Mouse (Mus musculus) ovary, adult 18-20 months (tissue): ENCODE results near the gene Lexm.

Experiments used
- DNase-seq: peaks from one replicate; pipeline ENCODE4 v3.0.0; 2022; ENCODE audit warnings: low spot score, mixed read lengths

The Lexm gene

GRCm38 (mm10) chr4:106581865-106582204 lies 35.2 kb downstream of the Lexm start:
- no peak for DNase-seq

GRCm38 (mm10) chr4:106581176-106581864 lies 35.7 kb downstream of the Lexm start:
- no peak for DNase-seq

GRCm38 (mm10) chr4:106577511-106577910 lies 39.5 kb downstream of the Lexm start:
- no peak for DNase-seq

GRCm38 (mm10) chr4:106575022-106575421 lies 42.0 kb downstream of the Lexm start:
- no peak for DNase-seq

- DNase-seq: no peak
These were observed 45.8 kb downstream of the Lexm start for GRCm38 (mm10) chr4:106571081-106571724.

GRCm38 (mm10) chr4:106569680-106570079 lies 47.4 kb downstream of the Lexm start:
- DNase-seq: no peak

GRCm38 (mm10) chr4:106564161-106564560 lies 52.9 kb downstream of the Lexm start:
- no peak for DNase-seq

- no peak for DNase-seq
These were observed 53.9 kb downstream of the Lexm start for GRCm38 (mm10) chr4:106562837-106563790.

GRCm38 (mm10) chr4:106562006-106562405 lies 55.0 kb downstream of the Lexm start:
- DNase-seq: no peak

- peak; percentile 90 for DNase-seq
These were observed 55.9 kb downstream of the Lexm start, which contains the start of gene Dhcr24 for GRCm38 (mm10) chr4:106560846-106561781. Gene Dhcr24, plus strand, starts transcription at chr4:106561038.

- DNase-seq: no peak
These were observed 56.7 kb downstream of the Lexm start for GRCm38 (mm10) chr4:106560213-106560845.

- no peak for DNase-seq
These were observed 57.5 kb downstream of the Lexm start for GRCm38 (mm10) chr4:106559343-106560212.

- no peak for DNase-seq
These were observed 59.1 kb downstream of the Lexm start for GRCm38 (mm10) chr4:106557978-106558377.

GRCm38 (mm10) chr4:106557262-106557661 lies 59.8 kb downstream of the Lexm start:
- no peak for DNase-seq

- DNase-seq: no peak
These were observed 66.4 kb downstream of the Lexm start for GRCm38 (mm10) chr4:106550516-106551166.

GRCm38 (mm10) chr4:106548113-106548512 lies 68.9 kb downstream of the Lexm start:
- no peak for DNase-seq

GRCm38 (mm10) chr4:106546896-106547295 lies 70.1 kb downstream of the Lexm start:
- no peak for DNase-seq

- no peak for DNase-seq
These were observed 71.1 kb downstream of the Lexm start for GRCm38 (mm10) chr4:106545817-106546373.

GRCm38 (mm10) chr4:106542211-106542610 lies 74.8 kb downstream of the Lexm start:
- DNase-seq: no peak
